Mouse (Mus musculus): ENCODE measurements around the gene Tmem221.

DNA sequence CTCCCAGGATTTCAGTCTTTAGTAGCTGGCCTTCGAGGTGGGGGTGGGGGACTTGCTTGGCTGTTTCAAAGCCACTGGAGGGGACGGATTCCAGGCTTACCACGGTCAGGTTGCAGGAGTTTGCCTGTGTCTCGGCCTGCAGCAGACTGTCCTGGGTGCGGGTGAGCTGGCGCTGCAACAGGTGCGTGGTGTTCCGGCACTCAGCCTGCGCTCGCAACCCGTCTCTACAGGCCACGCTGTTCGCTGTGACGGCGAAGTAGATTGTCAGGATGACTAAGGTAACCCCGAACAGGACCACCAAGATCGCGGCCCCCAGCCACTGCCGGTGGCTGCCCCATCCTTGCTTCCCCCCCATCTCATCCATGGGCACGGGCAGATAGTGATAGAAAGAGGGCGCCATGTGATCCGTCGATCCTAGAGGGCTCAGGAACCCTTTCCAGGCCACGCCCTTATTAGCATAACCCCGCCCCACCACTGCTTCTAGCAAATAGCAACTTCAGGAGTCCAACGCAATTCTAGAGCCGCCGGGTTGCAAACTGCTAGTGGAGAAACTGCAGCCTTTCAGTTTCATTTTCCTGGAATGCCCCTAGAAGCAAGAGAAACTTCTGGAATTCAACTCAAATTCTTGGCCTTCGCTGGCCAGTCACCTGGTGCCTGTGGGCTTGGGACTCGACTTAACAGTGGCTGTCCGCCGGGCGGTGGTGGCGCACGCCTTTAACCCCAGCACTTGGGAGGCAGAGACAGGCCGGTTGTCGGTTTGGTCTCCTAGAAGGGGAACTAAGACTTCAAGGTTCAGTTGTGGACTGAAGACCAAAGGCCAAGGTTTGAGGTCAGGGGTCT, 21.4 kb downstream of the Tmem221 start, which contains the start of gene Bst2:
- no peak for TF ChIP-seq EP300 (optimal IDR thresholded peaks at IDR 0.05)
- peak; percentile 39 for TF ChIP-seq CTCF (IDR thresholded peaks at IDR 0.05; ENCODE audit: low read depth)

Measured in stomach, postnatal 0 days (tissue).